Mouse (Mus musculus) embryonic facial prominence, embryonic 13.5 days (tissue): ENCODE measurements around the gene Dnah6. TPM values are rescaled to one million over a fixed set of nuclear protein-coding genes. Genes with fewer than 3 reads are reported as not detected.

Experiments used
- ATAC-seq: fragments of 200-750 bp; cut with Nextera tagmentation; 2 replicates; pipeline ENCODE4 v1.8.0; 2017; ENCODE audit warnings: low read depth; ENCODE audit not compliant: insufficient number of reproducible peaks, insufficient read depth, low FRiP score, low TSS enrichment
- H3K27ac ChIP-seq: fragments of 300-500 bp; sonication (generic); 2 replicates; pipeline ENCODE4 v1.5.1; 2015; ENCODE audit warnings: moderate library complexity, mild to moderate bottlenecking, inconsistent platforms
- H3K27me3 ChIP-seq: fragments of 300-500 bp; sonication (generic); 2 replicates; pipeline ENCODE4 v1.6.1; 2015; ENCODE audit warnings: mild to moderate bottlenecking, inconsistent platforms
- H3K36me3 ChIP-seq: fragments of 300-500 bp; sonication (generic); 2 replicates; pipeline ENCODE4 v1.6.1; 2015; ENCODE audit warnings: mild to moderate bottlenecking, inconsistent platforms
- H3K4me1 ChIP-seq: fragments of 300-500 bp; sonication (generic); 2 replicates; pipeline ENCODE4 v1.6.1; 2015; ENCODE audit warnings: inconsistent platforms
- H3K4me2 ChIP-seq: fragments of 300-500 bp; sonication (generic); 2 replicates; pipeline ENCODE4 v1.6.1; 2015; ENCODE audit warnings: moderate library complexity, mild to moderate bottlenecking, inconsistent platforms
- H3K4me3 ChIP-seq: fragments of 300-500 bp; sonication (generic); 2 replicates; pipeline ENCODE4 v1.5.1; 2015; ENCODE audit warnings: mild to moderate bottlenecking, inconsistent platforms
- H3K9ac ChIP-seq: fragments of 300-500 bp; sonication (generic); 2 replicates; pipeline ENCODE4 v1.6.1; 2015; ENCODE audit warnings: mild to moderate bottlenecking, inconsistent platforms
- H3K9me3 ChIP-seq: fragments of 300-500 bp; sonication (generic); 2 replicates; pipeline ENCODE4 v1.6.1; 2016; ENCODE audit warnings: inconsistent platforms
- WGBS: fragments of 180-500 bp; shearing (Covaris S2); methylation state at CpG from one replicate; pipeline ENCODE4 v1.1.7; 2015; ENCODE audit warnings: mixed read lengths; 5-methylcytosine and 5-hydroxymethylcytosine counted together
- polyA plus RNA-seq: library from polyadenylated mRNA; unstranded; fragments of >200 nt; fragmentation: Nextera tagmentation; extraction: Ambion mirVana; gene quantifications from 2 replicates; pipeline ENCODE4 v1.2.1, GENCODE M21; 2015

The Dnah6 gene
- polyA plus RNA-seq, 1 experiment from 2014 or later = not detected

- Histone ChIP-seq H3K4me3 (no peak overlapping the region), H3K4me1 (peaks cover 7% of the 10 kb centered on the region), H3K27me3 (no peaks in the 10 kb centered on the region), H3K27ac (no peak overlapping the region), H3K4me2 (no peak overlapping the region), H3K9ac (no peak overlapping the region), H3K9me3 (no peaks in the 10 kb centered on the region), H3K36me3 (no peaks in the 10 kb centered on the region)
- 35% methylated on average over 6 of the region's 6 CpGs for WGBS
- no peak for ATAC-seq
Measured at GRCm38 (mm10) chr6:73026898-73027297, 194.6 kb downstream of the Dnah6 start.

GRCm38 (mm10) chr6:73020061-73020460 is 201.4 kb downstream of the Dnah6 start:
- H3K9ac ChIP-seq = no peak overlapping the region
- H3K4me2 ChIP-seq = no peak overlapping the region
- H3K27me3 ChIP-seq = no peaks in the 10 kb centered on the region
- WGBS = 7% methylated on average over 3 of the region's 3 CpGs
- H3K27ac ChIP-seq = no peak overlapping the region
- H3K36me3 ChIP-seq = no peaks in the 10 kb centered on the region
- H3K4me3 ChIP-seq = no peak overlapping the region
- no peaks in the 10 kb centered on the region for H3K9me3 ChIP-seq
- H3K4me1 ChIP-seq = no peaks in the 10 kb centered on the region
- ATAC-seq = no peak

- Histone ChIP-seq H3K4me3 (no peak overlapping the region), H3K27me3 (no peaks in the 10 kb centered on the region), H3K9me3 (no peaks in the 10 kb centered on the region), H3K9ac (no peak overlapping the region), H3K4me2 (no peak overlapping the region), H3K36me3 (no peaks in the 10 kb centered on the region), H3K27ac (no peak overlapping the region), H3K4me1 (peaks cover 7% of the 10 kb centered on the region; the same call in 1 of the 2 replicates)
- 83% methylated on average over 10 of the region's 10 CpGs for WGBS
- ATAC-seq = no peak
Measured at GRCm38 (mm10) chr6:73018725-73019280, 202.6 kb downstream of the Dnah6 start.

- no peak overlapping the region for H3K9ac ChIP-seq
- no peak overlapping the region for H3K4me3 ChIP-seq
- no peaks in the 10 kb centered on the region for H3K36me3 ChIP-seq
- no peak overlapping the region for H3K27ac ChIP-seq
- WGBS = 65% methylated on average over 13 of the region's 13 CpGs
- no peak for ATAC-seq
- no peaks in the 10 kb centered on the region for H3K27me3 ChIP-seq
- peaks cover 3% of the 10 kb centered on the region; the same call in 1 of the 2 replicates for H3K9me3 ChIP-seq
- H3K4me2 ChIP-seq = no peak overlapping the region
- peaks cover 23% of the 10 kb centered on the region for H3K4me1 ChIP-seq
Measured at GRCm38 (mm10) chr6:73014317-73015160, 206.9 kb downstream of the Dnah6 start.

GRCm38 (mm10) chr6:73012931-73013330 is 208.5 kb downstream of the Dnah6 start:
- Histone ChIP-seq H3K4me2 (no peak overlapping the region), H3K27me3 (no peaks in the 10 kb centered on the region), H3K9ac (no peak overlapping the region), H3K27ac (peak overlapping the region; percentile 64; the same call in 1 of the 2 replicates), H3K36me3 (no peaks in the 10 kb centered on the region), H3K9me3 (peaks cover 3% of the 10 kb centered on the region; the same call in 1 of the 2 replicates), H3K4me1 (peaks cover 23% of the 10 kb centered on the region), H3K4me3 (no peak overlapping the region)
- peak; percentile 60; the same call in 1 of the 2 replicates for ATAC-seq
- 49% methylated on average over 8 of the region's 8 CpGs for WGBS

GRCm38 (mm10) chr6:73011827-73012226 is 209.6 kb downstream of the Dnah6 start:
- Histone ChIP-seq H3K9me3 (peaks cover 3% of the 10 kb centered on the region; the same call in 1 of the 2 replicates), H3K4me2 (no peak overlapping the region), H3K27ac (no peak overlapping the region), H3K36me3 (no peaks in the 10 kb centered on the region), H3K4me1 (peaks cover 25% of the 10 kb centered on the region), H3K9ac (no peak overlapping the region), H3K4me3 (no peak overlapping the region), H3K27me3 (no peaks in the 10 kb centered on the region)
- ATAC-seq = no peak
- 82% methylated on average over 6 of the region's 6 CpGs for WGBS

GRCm38 (mm10) chr6:73010073-73010472 is 211.4 kb downstream of the Dnah6 start:
- Histone ChIP-seq H3K27ac (no peak overlapping the region), H3K4me1 (peaks cover 25% of the 10 kb centered on the region), H3K4me3 (no peak overlapping the region), H3K9ac (no peak overlapping the region), H3K36me3 (no peaks in the 10 kb centered on the region), H3K27me3 (no peaks in the 10 kb centered on the region), H3K9me3 (peaks cover 3% of the 10 kb centered on the region; the same call in 1 of the 2 replicates), H3K4me2 (no peak overlapping the region)
- 42% methylated on average over 6 of the region's 6 CpGs for WGBS
- ATAC-seq = no peak

- Histone ChIP-seq H3K4me1 (0 out of 2 replicates have a peak, but pooled peaks cover 3% of the 10 kb centered on the region), H3K4me2 (no peak overlapping the region), H3K27me3 (no peaks in the 10 kb centered on the region), H3K4me3 (no peak overlapping the region), H3K9ac (no peak overlapping the region), H3K9me3 (no peaks in the 10 kb centered on the region), H3K36me3 (no peaks in the 10 kb centered on the region), H3K27ac (no peak overlapping the region)
- 77% methylated on average over 5 of the region's 5 CpGs for WGBS
- no peak for ATAC-seq
Measured at GRCm38 (mm10) chr6:73003601-73004000, 217.8 kb downstream of the Dnah6 start.

- WGBS = 66% methylated on average over 1 of the region's 1 CpGs
- Histone ChIP-seq H3K27me3 (no peaks in the 10 kb centered on the region), H3K9ac (no peak overlapping the region), H3K27ac (no peak overlapping the region), H3K4me2 (no peak overlapping the region), H3K9me3 (no peaks in the 10 kb centered on the region), H3K4me1 (0 out of 2 replicates have a peak, but pooled peaks cover 3% of the 10 kb centered on the region), H3K4me3 (no peak overlapping the region), H3K36me3 (no peaks in the 10 kb centered on the region)
- no peak for ATAC-seq
Measured at GRCm38 (mm10) chr6:73002391-73002790, 219.1 kb downstream of the Dnah6 start.

- WGBS = 81% methylated on average over 1 of the region's 1 CpGs
- Histone ChIP-seq H3K4me1 (0 out of 2 replicates have a peak, but pooled peaks cover under 1% of the 10 kb centered on the region), H3K36me3 (no peaks in the 10 kb centered on the region), H3K27me3 (no peaks in the 10 kb centered on the region), H3K9ac (no peak overlapping the region), H3K4me3 (no peak overlapping the region), H3K9me3 (no peaks in the 10 kb centered on the region), H3K27ac (no peak overlapping the region), H3K4me2 (no peak overlapping the region)
- ATAC-seq = no peak
Measured at GRCm38 (mm10) chr6:72998809-72999208, 222.6 kb downstream of the Dnah6 start.

- 74% methylated on average over 5 of the region's 5 CpGs for WGBS
- H3K36me3 ChIP-seq = no peaks in the 10 kb centered on the region
- ATAC-seq = no peak
- no peaks in the 10 kb centered on the region for H3K27me3 ChIP-seq
- H3K4me1 ChIP-seq = peaks cover 10% of the 10 kb centered on the region; the same call in 1 of the 2 replicates
- no peak overlapping the region for H3K4me2 ChIP-seq
- H3K9me3 ChIP-seq = no peaks in the 10 kb centered on the region
- no peak overlapping the region for H3K4me3 ChIP-seq
- H3K27ac ChIP-seq = no peak overlapping the region
- no peak overlapping the region for H3K9ac ChIP-seq
Measured at GRCm38 (mm10) chr6:72993688-72994082, 227.8 kb downstream of the Dnah6 start.
